Mouse (Mus musculus): Measurements from ENCODE around the gene Nutf2. TPM values are rescaled to one million over a fixed set of nuclear protein-coding genes. Genes with fewer than 3 reads are reported as not detected.

Gene Nutf2
- total RNA-seq, 4 experiments from 2014 or later, result 21.4 to 44.7 (median 25.5) TPM

DNA sequence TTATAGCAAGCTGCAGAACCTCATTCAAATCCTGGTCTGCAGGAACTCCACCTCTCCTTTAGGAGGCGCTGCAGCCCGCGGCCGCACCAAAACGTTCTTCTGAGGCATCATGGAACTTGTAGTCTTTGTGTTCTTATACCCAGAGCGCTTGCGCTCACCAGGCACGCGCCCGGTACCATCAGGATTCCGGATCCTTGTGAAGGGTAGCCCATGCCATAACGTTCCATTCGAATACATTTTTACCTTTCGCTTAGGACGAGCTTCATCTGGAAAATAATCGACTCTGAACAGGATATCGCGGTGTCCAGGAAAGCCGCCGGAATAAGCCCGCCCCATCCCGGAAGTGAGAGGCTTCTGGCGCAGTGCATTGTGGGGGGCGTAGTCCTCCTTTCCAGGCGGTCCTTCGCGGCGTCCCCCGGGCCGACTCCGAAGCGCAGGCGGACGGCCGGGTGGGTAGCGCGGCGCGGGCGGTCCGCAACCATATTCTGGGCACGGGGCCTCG, 5.6 kb upstream of the Nutf2 start, which contains the start of gene Thap11:
TSS of gene Thap11 (plus strand) at position 418 of the 502 bp plus-strand sequence.
- DNase-seq (ENCODE audit: low spot score in 2 of 2), result peak; percentile 84 to 87

DNA sequence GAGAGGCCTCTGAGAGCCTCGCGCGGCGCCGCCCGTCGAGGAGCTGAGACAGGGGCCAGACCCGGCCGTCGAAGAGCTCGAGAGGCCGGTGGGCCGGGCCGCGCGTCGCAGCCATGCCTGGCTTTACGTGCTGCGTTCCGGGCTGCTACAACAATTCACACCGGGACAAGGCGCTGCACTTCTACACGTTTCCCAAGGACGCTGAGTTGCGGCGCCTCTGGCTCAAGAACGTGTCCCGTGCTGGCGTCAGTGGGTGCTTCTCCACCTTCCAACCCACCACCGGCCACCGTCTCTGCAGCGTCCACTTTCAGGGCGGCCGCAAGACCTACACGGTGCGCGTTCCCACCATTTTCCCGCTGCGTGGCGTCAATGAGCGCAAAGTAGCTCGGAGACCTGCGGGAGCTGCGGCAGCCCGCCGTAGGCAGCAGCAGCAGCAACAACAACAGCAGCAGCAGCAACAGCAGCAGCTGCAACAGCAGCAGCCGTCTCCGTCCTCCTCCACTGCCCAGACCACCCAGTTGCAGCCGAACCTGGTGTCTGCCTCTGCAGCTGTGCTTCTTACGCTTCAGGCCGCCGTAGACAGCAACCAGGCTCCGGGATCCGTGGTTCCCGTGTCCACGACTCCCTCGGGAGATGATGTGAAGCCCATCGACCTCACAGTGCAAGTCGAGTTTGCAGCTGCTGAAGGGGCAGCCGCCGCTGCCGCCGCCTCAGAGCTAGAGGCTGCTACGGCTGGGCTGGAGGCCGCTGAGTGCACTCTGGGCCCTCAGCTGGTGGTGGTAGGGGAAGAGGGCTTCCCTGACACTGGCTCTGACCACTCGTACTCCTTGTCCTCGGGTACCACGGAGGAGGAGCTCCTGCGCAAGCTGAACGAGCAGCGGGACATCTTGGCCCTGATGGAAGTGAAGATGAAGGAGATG, 4.9 kb upstream of the Nutf2 start:
- DNase-seq (ENCODE audit: low spot score in 2 of 2), result peak; percentile 18 to 39

DNA sequence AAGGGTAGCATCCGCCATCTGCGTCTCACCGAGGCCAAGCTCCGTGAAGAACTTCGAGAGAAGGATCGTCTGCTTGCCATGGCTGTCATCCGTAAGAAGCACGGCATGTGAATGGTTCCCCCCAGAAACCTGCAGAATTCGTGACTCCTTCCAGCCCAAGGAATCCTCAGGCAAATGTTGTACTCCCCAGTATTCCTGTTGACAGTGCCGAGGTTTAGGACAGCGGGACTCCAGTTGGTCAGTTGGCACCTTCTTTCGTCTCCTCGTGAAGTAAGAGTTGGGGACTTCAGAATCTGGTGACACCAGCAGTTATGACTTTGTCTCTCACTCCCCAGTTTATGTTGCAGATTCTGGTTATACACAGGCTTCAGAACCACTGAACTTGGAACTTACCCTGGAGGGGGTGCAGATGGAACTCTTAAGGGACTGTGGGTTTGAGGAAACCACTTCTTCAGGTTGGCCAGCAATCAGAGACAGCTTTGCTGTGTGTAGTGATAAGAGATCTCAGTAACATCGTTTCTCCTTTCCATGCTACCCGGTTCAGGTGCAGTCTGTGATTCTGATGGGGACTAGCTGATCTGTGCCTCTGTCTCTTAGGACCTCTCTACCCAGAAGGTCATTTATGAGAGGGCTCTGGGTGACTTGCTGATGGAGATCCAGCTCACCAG, 4.1 kb upstream of the Nutf2 start:
- no peak for DNase-seq (ENCODE audit: low spot score in 2 of 2)

DNA sequence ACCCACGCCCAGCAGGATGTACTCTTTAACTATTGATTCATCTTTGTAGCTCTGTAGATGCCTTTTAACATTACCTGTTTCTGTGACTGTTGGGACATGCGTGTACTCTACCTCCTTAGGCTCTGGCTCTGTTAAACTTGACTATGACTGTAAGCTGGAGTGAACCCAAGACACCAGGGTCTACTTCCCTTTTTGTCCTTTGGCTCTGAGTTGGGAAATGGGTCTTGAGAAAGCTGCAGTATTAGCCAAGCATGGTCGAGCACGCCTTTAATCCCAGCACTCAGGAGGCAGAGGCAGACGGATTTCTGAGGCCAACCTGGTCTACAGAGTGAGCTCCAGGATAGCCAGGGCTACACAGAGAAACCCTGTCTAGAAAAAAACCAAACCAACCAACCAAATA, 1.9 kb upstream of the Nutf2 start:
- no peak for DNase-seq (ENCODE audit: low spot score in 2 of 2)

DNA sequence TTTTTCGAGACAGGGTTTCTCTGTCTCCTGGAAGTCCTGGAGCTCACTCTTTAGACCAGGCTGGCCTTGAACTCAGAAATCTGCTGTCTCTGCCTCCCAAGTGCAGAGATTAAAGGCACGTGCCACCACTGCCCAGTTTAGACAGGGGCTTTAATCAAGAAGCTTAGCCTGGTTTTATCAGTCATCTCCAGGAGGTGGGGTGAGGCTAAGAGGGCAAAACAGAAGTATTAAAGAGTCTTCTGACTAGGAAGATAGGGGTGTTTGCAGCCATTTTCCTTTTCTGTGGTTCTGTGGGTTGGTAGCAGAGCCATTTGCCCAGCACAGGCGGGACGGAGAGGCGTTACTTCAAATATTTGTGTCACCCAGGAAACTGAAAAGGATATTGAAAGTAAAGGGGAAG, 1.1 kb upstream of the Nutf2 start:
- no peak for DNase-seq (ENCODE audit: low spot score in 2 of 2)

DNA sequence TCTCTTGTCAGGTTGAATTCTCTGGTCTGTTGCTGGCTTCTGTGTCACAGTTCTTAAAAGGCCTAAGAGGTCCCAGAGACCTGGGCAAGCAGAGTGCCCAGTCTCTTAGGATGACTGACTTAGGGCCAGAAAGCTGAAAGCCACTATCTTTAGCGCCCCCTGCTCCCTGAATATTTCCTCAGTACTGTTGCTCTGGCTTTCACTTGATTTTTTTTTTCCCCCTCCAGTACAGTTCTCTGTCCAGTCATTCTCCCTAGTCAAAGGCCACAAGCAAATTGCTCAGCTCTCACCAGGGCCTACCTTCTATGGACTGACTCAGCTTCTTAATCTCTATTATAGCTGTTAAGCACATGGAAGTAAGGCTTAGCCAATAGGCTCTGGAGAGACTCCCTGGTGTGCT, 1.6 kb downstream of the Nutf2 start:
- no peak for DNase-seq (ENCODE audit: low spot score in 2 of 2)

DNA sequence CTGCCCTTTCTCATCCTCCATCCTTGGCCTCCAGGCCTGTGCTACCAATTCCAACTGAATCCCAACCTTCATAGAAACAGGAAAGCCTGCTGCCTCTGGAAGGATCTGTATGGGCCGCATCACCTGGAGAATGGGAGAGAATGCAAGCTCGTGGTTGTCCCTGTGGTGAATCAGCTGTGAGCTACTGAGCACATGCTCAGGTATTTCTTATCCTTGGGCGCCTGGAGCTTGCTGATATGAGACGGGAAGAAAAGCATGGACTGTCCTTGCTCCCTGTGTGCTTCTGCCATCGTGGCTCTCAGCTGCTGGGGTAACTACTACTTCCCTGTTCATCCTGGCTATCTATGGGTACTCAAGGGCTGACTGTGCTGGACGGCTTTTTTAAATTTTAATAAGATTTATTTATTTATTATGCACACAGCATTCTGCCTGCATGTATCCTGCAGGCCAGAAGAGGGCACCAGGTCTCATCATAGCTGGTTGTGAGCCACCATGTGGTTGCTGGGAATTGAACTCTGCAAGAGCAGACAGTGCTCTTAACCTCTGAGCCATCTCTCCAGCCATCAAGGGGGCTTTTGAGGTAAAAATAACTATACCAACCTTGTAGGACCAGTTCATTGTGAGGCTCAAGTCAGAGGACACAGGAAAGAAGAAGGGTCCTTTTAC, 6.1 kb downstream of the Nutf2 start:
- DNase-seq (ENCODE audit: low spot score in 2 of 2), result no peak

DNA sequence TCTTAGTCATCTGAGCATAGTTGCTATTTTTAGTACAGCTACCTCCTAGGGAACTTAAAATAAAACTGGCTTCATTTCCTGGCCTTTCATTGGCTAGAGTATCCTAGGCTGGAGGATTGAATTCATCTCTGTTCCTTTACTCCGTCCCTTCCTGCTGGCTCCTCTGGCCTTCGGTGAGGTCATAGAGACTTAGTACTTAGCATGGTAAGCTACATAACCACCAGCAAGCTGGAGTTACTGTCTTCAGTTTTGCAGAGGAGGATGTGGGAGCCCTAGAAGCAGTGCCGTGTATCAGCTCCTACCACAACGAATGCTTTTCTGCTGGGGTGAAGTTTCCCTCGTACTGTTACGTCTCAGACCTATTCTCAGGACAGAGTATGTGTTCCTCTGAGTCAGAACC, 13.9 kb downstream of the Nutf2 start:
- peak; percentile 37 to 51 for DNase-seq (ENCODE audit: low spot score in 2 of 2)

DNA sequence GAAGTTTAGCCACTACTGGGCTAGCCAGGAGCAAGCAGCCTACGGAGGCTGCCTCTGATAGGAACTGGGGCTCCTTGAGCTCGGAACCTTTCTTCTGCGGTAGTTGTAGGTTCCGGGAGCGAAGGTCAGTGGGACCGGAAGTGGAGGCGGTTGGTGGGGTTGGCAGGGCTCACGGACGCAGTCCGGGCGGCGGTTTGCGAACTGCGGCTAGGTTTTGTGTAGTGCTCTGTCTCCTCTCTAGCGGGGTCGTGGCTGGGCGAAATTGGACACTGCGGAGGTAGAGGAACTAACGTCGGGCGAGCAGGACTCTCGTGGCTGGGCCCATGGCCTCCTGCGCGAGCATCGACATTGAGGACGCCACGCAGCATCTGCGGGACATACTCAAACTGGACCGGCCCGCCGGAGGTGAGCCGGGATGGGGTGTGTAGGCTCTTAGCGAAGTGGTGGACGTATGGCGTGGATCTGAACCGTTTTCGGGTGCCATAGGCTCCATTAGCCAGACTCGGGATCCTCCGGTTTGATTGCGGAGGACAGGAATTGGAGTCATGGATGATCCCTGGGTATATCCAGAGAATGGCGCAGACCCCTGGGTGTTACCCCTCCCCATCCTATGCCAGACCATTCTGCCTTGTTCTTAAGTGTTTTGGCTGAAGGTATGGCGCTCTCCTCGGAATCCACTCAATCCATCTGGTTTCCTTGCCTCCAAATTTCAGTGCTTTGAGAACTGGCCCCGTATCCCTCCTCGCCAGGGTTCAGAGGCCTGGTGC, 20.6 kb downstream of the Nutf2 start, which contains the start of gene Edc4:
TSS of gene Edc4 (plus strand) at position 128 of the 767 bp plus-strand sequence.
- DNase-seq (ENCODE audit: low spot score in 2 of 2), result peak; percentile 70 to 76

DNA sequence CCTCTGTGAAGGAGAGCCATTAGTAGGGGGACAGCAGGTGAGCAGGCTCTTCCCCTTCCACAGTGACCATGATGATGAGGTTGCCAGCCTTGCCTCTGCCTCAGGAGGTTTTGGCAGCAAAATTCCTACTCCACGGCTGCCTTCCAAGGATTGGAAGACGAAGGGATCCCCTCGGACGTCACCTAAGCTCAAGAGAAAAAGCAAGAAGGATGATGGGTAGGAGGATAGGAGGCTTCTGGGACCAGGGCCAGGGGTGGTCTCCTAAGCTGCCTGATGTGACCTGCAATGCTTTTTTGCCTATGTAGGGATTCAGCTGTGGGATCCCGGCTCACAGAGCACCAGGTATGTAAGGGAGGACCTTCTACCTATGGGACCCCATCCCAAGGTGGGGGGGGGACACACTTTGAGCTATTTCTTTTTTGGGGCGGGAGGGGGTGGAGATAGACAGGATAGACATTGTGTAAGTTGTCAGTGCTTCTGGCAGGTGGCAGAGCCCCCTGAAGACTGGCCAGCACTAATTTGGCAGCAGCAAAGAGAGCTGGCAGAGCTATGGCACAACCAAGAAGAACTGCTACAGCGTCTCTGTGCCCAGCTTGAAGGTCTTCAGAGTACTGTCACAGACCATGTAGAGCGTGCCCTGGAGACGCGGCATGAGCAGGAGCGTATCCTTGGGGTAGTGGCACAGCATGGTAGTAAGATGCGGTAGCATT, 29.5 kb downstream of the Nutf2 start:
- DNase-seq (ENCODE audit: low spot score in 2 of 2), result no peak

DNA sequence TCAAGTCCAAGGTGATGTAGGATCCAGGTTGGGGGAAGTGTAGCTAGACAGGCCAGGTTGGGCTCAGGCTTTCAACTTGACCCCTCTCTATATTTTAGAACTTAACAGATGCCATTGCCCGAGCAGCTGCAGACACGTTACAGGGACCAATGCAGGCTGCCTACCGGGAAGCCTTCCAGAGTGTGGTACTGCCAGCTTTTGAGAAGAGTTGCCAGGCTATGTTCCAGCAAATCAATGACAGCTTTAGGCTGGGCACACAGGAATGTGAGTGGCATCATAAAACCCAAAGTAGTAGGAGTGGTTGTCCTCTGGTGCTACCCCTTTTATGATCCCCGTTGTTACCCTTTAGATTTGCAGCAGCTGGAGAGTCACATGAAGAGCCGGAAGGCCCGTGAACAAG, 30.5 kb downstream of the Nutf2 start:
- DNase-seq (ENCODE audit: low spot score in 2 of 2), result peak; percentile 22 to 53

DNA sequence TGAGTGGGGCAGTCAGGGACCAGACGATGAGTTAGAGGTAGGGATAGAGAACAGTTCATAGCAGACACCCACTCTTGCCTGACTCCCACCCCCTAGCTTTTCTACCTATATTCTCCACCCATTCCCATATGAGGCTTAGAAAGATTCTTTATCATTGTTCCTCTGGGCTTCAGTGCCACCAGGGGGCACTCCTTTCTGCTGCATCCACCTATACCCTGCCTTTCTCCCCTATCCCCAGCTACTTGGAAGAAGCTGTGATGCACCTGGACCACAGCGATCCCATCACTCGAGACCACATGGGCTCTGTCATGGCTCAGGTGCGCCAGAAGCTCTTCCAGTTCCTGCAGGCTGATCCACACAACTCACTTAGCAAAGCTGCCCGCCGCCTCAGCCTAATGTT, 32.1 kb downstream of the Nutf2 start:
- no peak for DNase-seq (ENCODE audit: low spot score in 2 of 2)

DNA sequence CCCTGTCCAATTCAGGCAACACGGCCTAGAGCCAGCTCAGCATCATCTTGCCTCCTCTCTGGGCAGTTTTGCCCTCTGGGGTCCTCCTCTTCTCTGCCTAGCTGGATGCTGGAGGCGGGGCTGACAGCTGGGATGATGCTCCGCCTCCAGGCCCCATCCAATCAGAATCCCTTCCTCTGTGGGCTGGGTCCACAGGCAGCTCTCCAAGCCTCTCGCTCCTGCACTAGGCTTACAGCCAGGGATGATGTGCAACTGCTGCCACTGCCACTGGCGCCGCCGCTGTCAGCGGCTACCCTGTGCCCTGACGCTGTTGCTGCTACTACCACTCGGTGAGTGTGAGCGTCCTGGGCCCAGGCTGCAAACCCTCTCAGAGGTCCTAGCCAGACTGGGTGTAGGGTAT, 33.0 kb downstream of the Nutf2 start, which contains the start of gene Nrn1l:
TSS of gene Nrn1l (plus strand) at position 229 of the 400 bp plus-strand sequence.
- peak; percentile 40 to 61 for DNase-seq (ENCODE audit: low spot score in 2 of 2)

DNA sequence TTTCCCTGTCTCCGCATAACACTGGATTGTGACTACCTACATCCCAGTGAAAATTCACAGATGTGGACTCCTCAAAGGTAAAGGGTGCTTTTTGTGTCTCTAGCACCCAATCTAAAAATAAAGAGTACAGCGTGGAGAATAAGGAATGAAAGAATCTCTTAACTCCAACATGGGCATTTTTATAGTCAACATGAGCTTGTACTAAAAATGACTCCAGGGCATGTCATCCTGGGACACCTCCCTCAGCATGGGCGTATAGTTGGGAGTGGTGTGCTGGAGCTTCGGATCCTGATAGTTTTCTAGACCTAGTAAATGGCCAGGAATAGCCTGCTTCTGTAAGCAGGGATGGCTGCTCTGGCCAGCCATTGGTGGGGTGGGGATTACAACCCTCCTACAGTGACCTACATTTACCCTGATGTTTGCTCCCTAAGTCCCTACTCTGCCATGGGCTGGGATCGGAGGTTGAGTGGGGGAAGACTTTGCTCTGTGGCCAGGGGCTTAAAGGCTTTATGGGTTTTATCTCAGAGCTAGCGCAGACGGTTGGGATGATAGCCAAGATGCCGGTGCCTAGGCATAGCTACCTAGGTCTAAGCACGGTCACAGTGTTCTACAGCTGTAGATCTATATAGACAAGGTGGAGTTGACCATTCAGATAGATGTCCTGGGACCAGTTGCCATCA, 37.6 kb downstream of the Nutf2 start:
- no peak for DNase-seq (ENCODE audit: low spot score in 2 of 2)

DNA sequence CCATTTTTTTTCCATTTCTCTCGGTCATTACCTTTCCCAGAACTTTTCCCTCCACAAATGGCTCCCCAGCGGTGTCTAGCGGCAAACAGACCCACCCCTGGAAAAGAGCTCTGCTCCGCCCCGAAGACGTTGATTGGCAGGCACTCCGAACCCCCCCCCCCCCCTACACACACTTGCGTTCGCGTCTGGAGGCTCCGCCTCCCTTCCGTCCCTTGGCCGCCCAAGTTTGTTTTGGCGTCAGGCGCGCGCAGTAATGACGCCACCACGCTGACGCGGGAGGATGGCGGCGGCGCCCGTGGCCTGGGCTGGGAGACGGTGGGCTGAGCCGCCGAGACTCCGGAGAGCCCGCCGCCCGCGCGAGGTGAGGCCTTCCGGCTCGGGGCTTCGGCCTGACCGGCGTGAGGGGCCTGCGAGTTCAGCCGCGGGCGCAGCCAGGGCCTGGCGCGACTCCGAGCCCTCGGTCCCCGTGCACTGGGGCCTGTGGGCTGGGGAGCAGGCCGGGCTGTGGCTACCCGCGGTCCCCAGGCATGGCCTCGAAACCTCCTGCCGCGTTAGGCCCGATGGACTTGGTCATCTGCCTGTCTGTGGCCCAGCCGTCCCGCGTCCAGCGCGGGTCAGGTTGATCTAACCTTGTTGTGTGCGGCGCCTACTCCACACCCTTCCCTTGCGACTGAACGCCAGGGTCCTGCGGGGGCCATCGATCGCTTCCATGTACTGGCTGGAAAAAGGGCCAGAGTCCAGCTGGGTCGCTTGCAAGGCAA, 40.0 kb downstream of the Nutf2 start, which contains the start of gene Pskh1:
TSS of gene Pskh1 (plus strand) at position 262 of the 761 bp plus-strand sequence.
- peak; percentile 78 to 86 for DNase-seq (ENCODE audit: low spot score in 2 of 2)

DNA sequence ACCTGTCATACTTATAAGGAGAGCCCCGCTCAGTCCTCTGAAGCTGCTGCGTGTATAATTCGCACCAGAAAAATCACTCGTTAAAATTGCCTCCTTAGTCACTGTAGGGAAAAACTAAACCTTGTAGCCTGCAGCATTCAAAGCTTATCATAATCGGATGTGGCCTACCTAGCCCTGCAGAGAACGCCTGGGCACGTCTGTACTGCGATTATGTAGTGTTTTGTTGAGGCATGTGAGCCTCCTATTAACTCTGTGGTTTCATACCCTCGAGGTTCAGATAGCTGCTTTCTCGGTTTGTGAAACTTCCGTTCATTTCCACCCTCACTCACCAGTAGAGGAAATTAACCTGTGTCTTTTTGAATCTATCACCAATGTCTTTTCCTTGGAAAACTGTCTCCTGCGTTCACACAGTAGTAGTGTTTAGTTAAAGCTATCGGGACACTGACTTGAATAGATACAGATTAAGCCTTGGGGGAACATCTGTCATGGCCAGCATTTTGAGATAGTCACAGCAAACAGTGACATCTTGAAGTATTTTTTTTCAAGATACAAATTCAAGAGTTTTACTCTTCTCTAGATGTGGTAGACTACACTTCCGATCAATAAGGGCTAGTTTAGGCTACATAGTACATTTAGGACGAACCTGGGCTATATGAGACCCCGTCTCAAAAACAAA, 40.7 kb downstream of the Nutf2 start:
- DNase-seq (ENCODE audit: low spot score in 2 of 2), result no peak

DNA sequence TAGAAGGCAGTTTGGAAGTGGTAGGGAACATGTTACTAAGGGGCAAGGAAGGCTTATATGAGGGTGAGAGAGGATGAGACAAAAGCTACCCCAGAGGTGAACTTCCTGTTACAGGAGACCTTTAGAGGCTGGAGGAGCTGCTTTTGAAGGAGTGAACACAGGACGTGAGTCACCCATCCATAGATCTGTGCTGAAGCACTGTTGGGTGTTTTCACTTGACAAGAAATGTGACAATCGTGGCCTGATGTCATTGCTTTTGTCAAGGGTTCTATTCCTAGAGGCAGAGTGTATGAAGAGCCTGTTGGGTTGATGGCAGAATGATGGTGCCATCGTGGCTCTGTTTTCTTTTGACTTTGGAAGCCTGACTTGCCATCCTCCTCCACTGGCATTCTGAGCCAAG, 59.0 kb downstream of the Nutf2 start:
- no peak for DNase-seq (ENCODE audit: low spot score in 2 of 2)

DNA sequence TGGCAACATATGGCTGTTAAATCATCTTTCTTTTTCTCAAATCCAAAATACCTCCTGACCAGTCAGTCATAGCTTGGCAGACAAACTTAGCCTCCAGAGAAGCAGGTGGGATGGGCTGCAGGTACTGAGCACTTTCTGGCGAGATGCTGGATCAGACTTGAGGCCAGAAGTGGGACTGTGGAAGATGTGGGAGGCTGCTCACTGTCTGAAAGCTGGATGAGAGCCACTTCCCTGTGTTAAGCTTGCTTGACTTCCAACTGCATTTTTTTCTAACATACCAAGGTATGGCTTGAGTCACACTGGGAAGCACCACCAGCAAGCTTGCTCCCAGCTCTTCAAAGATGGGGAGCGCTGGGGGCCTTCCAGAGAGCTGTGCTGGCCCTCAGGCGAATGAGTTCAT, 64.7 kb downstream of the Nutf2 start:
- no peak for DNase-seq (ENCODE audit: low spot score in 2 of 2)
